Comparison of ENCODE assay signal across 12 mouse cellular contexts in the genomic region with DNA sequence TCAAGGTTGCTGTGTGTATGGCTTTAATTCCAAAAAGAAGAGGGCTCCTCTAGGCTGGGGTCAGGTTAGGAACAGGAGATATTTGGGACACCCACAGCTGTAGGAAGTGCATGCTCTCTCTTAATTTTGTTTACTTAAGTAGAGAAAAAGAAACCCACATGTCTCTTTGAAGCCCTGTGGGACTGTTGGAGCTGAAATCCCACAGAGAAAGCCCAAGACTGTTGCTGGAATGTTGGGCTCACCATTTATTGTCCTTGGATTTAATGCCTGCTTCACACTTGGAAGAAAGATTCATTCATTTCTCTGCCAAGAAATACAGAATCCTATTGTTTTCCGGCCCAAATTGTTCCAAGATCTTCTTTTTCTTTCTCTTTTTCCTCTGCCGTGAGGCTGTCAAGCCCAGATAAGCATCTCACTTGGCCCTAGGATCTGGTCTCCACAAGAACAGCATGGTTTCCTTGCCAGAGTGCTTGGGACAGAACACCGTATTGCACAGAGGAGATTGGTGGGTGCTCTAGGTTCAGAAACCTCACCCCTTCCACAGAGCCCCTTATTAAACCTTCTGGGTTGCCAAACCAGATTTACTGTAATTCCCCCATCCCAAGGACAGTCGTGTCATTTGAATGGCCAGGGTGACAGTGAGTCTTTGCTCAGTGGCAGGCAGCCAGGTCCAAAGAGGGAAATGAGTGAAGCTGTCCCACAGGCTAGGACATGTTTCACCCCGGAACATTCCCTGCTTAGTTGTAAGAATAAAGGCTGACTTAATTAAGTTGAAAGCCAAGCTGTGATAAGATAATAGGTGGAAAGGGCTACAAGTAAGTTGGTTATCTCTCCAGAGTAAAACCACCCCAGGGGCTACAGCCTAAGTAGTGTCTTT. TPM values are rescaled to one million over a fixed set of nuclear protein-coding genes. Genes with fewer than 3 reads are reported as not detected.
DNase-seq lines count a peak whose midpoint lies in the region; ATAC-seq and TF ChIP-seq lines count a peak whose summit lies in the region.
"Had no signal": no experiment of that assay in that cellular context is flagged by ENCODE, and none has a peak within 500 bp of the region (broad histone marks: within the 10 kb centered on the region; RNA-seq: fewer than 3 reads in every experiment).

No protein-coding gene starts in this region.

- no peaks in the 10 kb centered on the region for H3K36me3 ChIP-seq in kidney, postnatal 0 days (ENCODE audit: insufficient read depth, low read length)
- H3K36me3 ChIP-seq in heart, embryonic 13.5 days = no peaks in the 10 kb centered on the region
- no peaks in the 10 kb centered on the region for H3K36me3 ChIP-seq in intestine, embryonic 15.5 days
- H3K36me3 ChIP-seq: hindbrain, embryonic 12.5 days had no signal

- H3K27ac ChIP-seq in kidney, postnatal 0 days = no peak overlapping the region
- H3K27ac ChIP-seq in heart, embryonic 13.5 days (replicated peaks) = peak overlapping the region; percentile 58
- no peak overlapping the region for H3K27ac ChIP-seq in intestine, embryonic 15.5 days
- H3K27ac ChIP-seq: forebrain, embryonic 13.5 days; hindbrain, embryonic 12.5 days had no signal

- ATAC-seq in kidney, postnatal 0 days (replicated peaks; ENCODE audit: low FRiP score, low read depth) = no peak
- ATAC-seq in heart, embryonic 13.5 days (ENCODE audit: extremely low read depth, insufficient number of reproducible peaks, low FRiP score, low TSS enrichment) = no peak
- ATAC-seq in intestine, embryonic 15.5 days = no peak
- ATAC-seq: forebrain, embryonic 13.5 days had no signal

- 40% methylated on average over 5 of the region's 5 CpGs for WGBS in kidney, postnatal 0 days
- WGBS in heart, embryonic 13.5 days = 26% methylated on average over 5 of the region's 5 CpGs
- 52% methylated on average over 5 of the region's 5 CpGs for WGBS in intestine, embryonic 15.5 days

- no peak overlapping the region for H3K4me3 ChIP-seq in kidney, postnatal 0 days (replicated peaks; ENCODE audit: low read depth, low read length)
- no peak overlapping the region for H3K4me3 ChIP-seq in heart, embryonic 13.5 days
- H3K4me3 ChIP-seq in intestine, embryonic 15.5 days (replicated peaks) = no peak overlapping the region
- H3K4me3 ChIP-seq: forebrain, embryonic 13.5 days; hindbrain, embryonic 12.5 days had no signal

- no peak overlapping the region for H3K4me2 ChIP-seq in kidney, postnatal 0 days (ENCODE audit: low read length)
- no peak overlapping the region for H3K4me2 ChIP-seq in heart, embryonic 13.5 days
- no peak overlapping the region for H3K4me2 ChIP-seq in intestine, embryonic 15.5 days (replicated peaks)
- H3K4me2 ChIP-seq: forebrain, embryonic 13.5 days; hindbrain, embryonic 12.5 days had no signal

- peaks cover 5% of the 10 kb centered on the region; the same call in 1 of the 2 replicates for H3K4me1 ChIP-seq in kidney, postnatal 0 days (replicated peaks; ENCODE audit: insufficient read depth, low read length)
- peaks cover 52% of the 10 kb centered on the region for H3K4me1 ChIP-seq in heart, embryonic 13.5 days
- 0 out of 2 replicates have a peak, but pooled peaks cover 7% of the 10 kb centered on the region for H3K4me1 ChIP-seq in intestine, embryonic 15.5 days (replicated peaks)
- H3K4me1 ChIP-seq: hindbrain, embryonic 12.5 days had no signal

- no peak overlapping the region for H3K9ac ChIP-seq in kidney, postnatal 0 days (ENCODE audit: low read depth, low read length)
- no peak overlapping the region for H3K9ac ChIP-seq in heart, embryonic 13.5 days
- H3K9ac ChIP-seq in intestine, embryonic 15.5 days = no peak overlapping the region
- H3K9ac ChIP-seq: forebrain, embryonic 13.5 days; hindbrain, embryonic 12.5 days had no signal

- no peaks in the 10 kb centered on the region for H3K27me3 ChIP-seq in kidney, postnatal 0 days (ENCODE audit: insufficient read depth, low read length)
- no peaks in the 10 kb centered on the region for H3K27me3 ChIP-seq in heart, embryonic 13.5 days (replicated peaks)
- H3K27me3 ChIP-seq in intestine, embryonic 15.5 days (replicated peaks) = no peaks in the 10 kb centered on the region
- H3K27me3 ChIP-seq: CH12.LX; forebrain, embryonic 13.5 days; hindbrain, embryonic 12.5 days had no signal

- peak; percentile 58 for DNase-seq in kidney, postnatal 0 days (ENCODE audit: low spot score)
- DNase-seq in kidney, adult 9 months = no peak
- peak; percentile 66 for DNase-seq in urinary bladder, postnatal 14 days (ENCODE audit: low spot score)
- no peak for DNase-seq in urinary bladder, adult 2 months (ENCODE audit: low spot score)
- no peak for DNase-seq in frontal cortex, postnatal 10 days (ENCODE audit: low spot score in 2 of 2)
- no peak for DNase-seq in B cell, adult 2 months
- DNase-seq: liver had no signal

- H3K9me3 ChIP-seq in kidney, postnatal 0 days (replicated peaks; ENCODE audit: low read length) = no peaks in the 10 kb centered on the region
- H3K9me3 ChIP-seq in heart, embryonic 13.5 days = no peaks in the 10 kb centered on the region
- H3K9me3 ChIP-seq in intestine, embryonic 15.5 days = no peaks in the 10 kb centered on the region
- H3K9me3 ChIP-seq: forebrain, embryonic 13.5 days; hindbrain, embryonic 12.5 days had no signal

- no peak for TF ChIP-seq CTCF in kidney, postnatal 0 days (IDR thresholded peaks at IDR 0.05; ENCODE audit: low read depth)

RNA-seq across cellular contexts. Expression of a gene that starts 18.6 kb away (rescaled TPM):
- polyA plus RNA-seq in kidney, postnatal 0 days (2015; fragmentation: Nextera tagmentation; extraction: Ambion mirVana) = 0.96 and 1.4 TPM in 2 replicates
- polyA plus RNA-seq in urinary bladder, adult 2 months (2012; rRNA removed) = 0.01 TPM in 1 of 2 replicates, not detected in the other
- 0.13 TPM in 1 of 2 replicates, not detected in the other for polyA plus RNA-seq in heart, embryonic 13.5 days (2015; fragmentation: Nextera tagmentation; extraction: Ambion mirVana)
- polyA plus RNA-seq in intestine, embryonic 15.5 days (2015; fragmentation: Nextera tagmentation; extraction: Ambion mirVana) = 0.15 and 0.19 TPM in 2 replicates
- polyA plus RNA-seq: forebrain, embryonic 13.5 days; hindbrain, embryonic 12.5 days had no signal

Comparison
In these comparisons a context has a peak if more than half of its experiments do, and no peak if none do; other contexts are left out.
1. DNase-seq: peak in kidney, postnatal 0 days (single experiment) and urinary bladder, postnatal 14 days (single experiment); none in kidney, adult 9 months (single experiment), urinary bladder, adult 2 months (single experiment), frontal cortex, postnatal 10 days (0 of 2) and B cell, adult 2 months (0 of 2).